Mouse (Mus musculus): Measurements from ENCODE around the gene Cped1. TPM values are rescaled to one million over a fixed set of nuclear protein-coding genes. Genes with fewer than 3 reads are reported as not detected.

Gene Cped1
- total and polyA plus RNA-seq, 3 experiments = 0.22 TPM; not detected in 2

GRCm38 (mm10) chr6:22102752-22103151 is 117.0 kb downstream of the Cped1 start:
- H3K4me3 ChIP-seq (ENCODE audit: low read depth, low read length) = no peak overlapping the region
- no peaks in the 10 kb centered on the region for H3K36me3 ChIP-seq (replicated peaks)
- H3K4me1 ChIP-seq (ENCODE audit: insufficient read depth, low read depth, low read length) = no peaks in the 10 kb centered on the region
- peaks cover 3% of the 10 kb centered on the region; the same call in 1 of the 2 replicates for H3K27me3 ChIP-seq (ENCODE audit: insufficient read depth, low read length)
- DNase-seq (ENCODE audit: low spot score) (no peak), ATAC-seq (ENCODE audit: extremely low read depth, insufficient number of reproducible peaks, low FRiP score, poor library complexity, severe bottlenecking) (no peak)
- TF ChIP-seq TAL1 (conservative IDR thresholded peaks at IDR 0.05; ENCODE audit: low read depth, low read length) (no peak), GATA1 (IDR thresholded peaks at IDR 0.05; ENCODE audit: borderline replicate concordance, low read length) (no peak), CTCF (IDR thresholded peaks at IDR 0.05; ENCODE audit: low read depth, low read length) (no peak), POLR2AphosphoS5 (IDR thresholded peaks at IDR 0.05; ENCODE audit: insufficient replicate concordance, low read depth, low read length) (no peak), GATA2 (IDR thresholded peaks at IDR 0.05; ENCODE audit: borderline replicate concordance, low read depth, low read length) (no peak)
- no peaks in the 10 kb centered on the region for H3K9me3 ChIP-seq (replicated peaks)

- no peak for DNase-seq (ENCODE audit: low spot score)
- Histone ChIP-seq H3K36me3 (replicated peaks) (no peaks in the 10 kb centered on the region), H3K4me3 (ENCODE audit: low read depth, low read length) (no peak overlapping the region), H3K4me1 (ENCODE audit: insufficient read depth, low read depth, low read length) (no peaks in the 10 kb centered on the region), H3K9me3 (replicated peaks) (no peaks in the 10 kb centered on the region), H3K27me3 (ENCODE audit: insufficient read depth, low read length) (peaks cover 3% of the 10 kb centered on the region; the same call in 1 of the 2 replicates)
- no peak for ATAC-seq (ENCODE audit: extremely low read depth, insufficient number of reproducible peaks, low FRiP score, poor library complexity, severe bottlenecking)
- TF ChIP-seq TAL1 (conservative IDR thresholded peaks at IDR 0.05; ENCODE audit: low read depth, low read length) (no peak), POLR2AphosphoS5 (IDR thresholded peaks at IDR 0.05; ENCODE audit: insufficient replicate concordance, low read depth, low read length) (no peak), GATA1 (IDR thresholded peaks at IDR 0.05; ENCODE audit: borderline replicate concordance, low read length) (no peak), CTCF (IDR thresholded peaks at IDR 0.05; ENCODE audit: low read depth, low read length) (no peak), GATA2 (IDR thresholded peaks at IDR 0.05; ENCODE audit: borderline replicate concordance, low read depth, low read length) (no peak)
Measured at GRCm38 (mm10) chr6:22103713-22104112, 118.0 kb downstream of the Cped1 start.

- Histone ChIP-seq H3K4me3 (ENCODE audit: low read depth, low read length) (no peak overlapping the region), H3K27me3 (ENCODE audit: insufficient read depth, low read length) (peaks cover 3% of the 10 kb centered on the region; the same call in 1 of the 2 replicates), H3K36me3 (replicated peaks) (no peaks in the 10 kb centered on the region), H3K4me1 (ENCODE audit: insufficient read depth, low read depth, low read length) (no peaks in the 10 kb centered on the region), H3K9me3 (replicated peaks) (no peaks in the 10 kb centered on the region)
- DNase-seq (ENCODE audit: low spot score) = no peak
- no peak for TF ChIP-seq GATA1 (IDR thresholded peaks at IDR 0.05; ENCODE audit: borderline replicate concordance, low read length)
- TF ChIP-seq CTCF (IDR thresholded peaks at IDR 0.05; ENCODE audit: low read depth, low read length) = no peak
- TF ChIP-seq TAL1 (conservative IDR thresholded peaks at IDR 0.05; ENCODE audit: low read depth, low read length) = no peak
- no peak for TF ChIP-seq POLR2AphosphoS5 (IDR thresholded peaks at IDR 0.05; ENCODE audit: insufficient replicate concordance, low read depth, low read length)
- no peak for TF ChIP-seq GATA2 (IDR thresholded peaks at IDR 0.05; ENCODE audit: borderline replicate concordance, low read depth, low read length)
- no peak for ATAC-seq (ENCODE audit: extremely low read depth, insufficient number of reproducible peaks, low FRiP score, poor library complexity, severe bottlenecking)
Measured at GRCm38 (mm10) chr6:22104211-22104610, 118.5 kb downstream of the Cped1 start.

GRCm38 (mm10) chr6:22114079-22114478 is 128.4 kb downstream of the Cped1 start:
- H3K4me1 ChIP-seq (ENCODE audit: insufficient read depth, low read depth, low read length) = no peaks in the 10 kb centered on the region
- H3K36me3 ChIP-seq (replicated peaks) = no peaks in the 10 kb centered on the region
- ATAC-seq (ENCODE audit: extremely low read depth, insufficient number of reproducible peaks, low FRiP score, poor library complexity, severe bottlenecking) (no peak), DNase-seq (ENCODE audit: low spot score) (no peak)
- H3K9me3 ChIP-seq (replicated peaks) = no peaks in the 10 kb centered on the region
- H3K27me3 ChIP-seq (ENCODE audit: insufficient read depth, low read length) = no peaks in the 10 kb centered on the region
- no peak for TF ChIP-seq TAL1 (conservative IDR thresholded peaks at IDR 0.05; ENCODE audit: low read depth, low read length)
- no peak for TF ChIP-seq GATA1 (IDR thresholded peaks at IDR 0.05; ENCODE audit: borderline replicate concordance, low read length)
- TF ChIP-seq GATA2 (IDR thresholded peaks at IDR 0.05; ENCODE audit: borderline replicate concordance, low read depth, low read length) = no peak
- H3K4me3 ChIP-seq (ENCODE audit: low read depth, low read length) = no peak overlapping the region

- Histone ChIP-seq H3K36me3 (replicated peaks) (no peaks in the 10 kb centered on the region), H3K27me3 (ENCODE audit: insufficient read depth, low read length) (no peaks in the 10 kb centered on the region), H3K9me3 (replicated peaks) (no peaks in the 10 kb centered on the region), H3K4me3 (ENCODE audit: low read depth, low read length) (no peak overlapping the region), H3K4me1 (ENCODE audit: insufficient read depth, low read depth, low read length) (no peaks in the 10 kb centered on the region)
- TF ChIP-seq POLR2AphosphoS5 (IDR thresholded peaks at IDR 0.05; ENCODE audit: insufficient replicate concordance, low read depth, low read length) = no peak
- no peak for TF ChIP-seq TAL1 (conservative IDR thresholded peaks at IDR 0.05; ENCODE audit: low read depth, low read length)
- TF ChIP-seq GATA2 (IDR thresholded peaks at IDR 0.05; ENCODE audit: borderline replicate concordance, low read depth, low read length) = no peak
- TF ChIP-seq GATA1 (IDR thresholded peaks at IDR 0.05; ENCODE audit: borderline replicate concordance, low read length) = no peak
- TF ChIP-seq CTCF (IDR thresholded peaks at IDR 0.05; ENCODE audit: low read depth, low read length) = no peak
- no peak for ATAC-seq (ENCODE audit: extremely low read depth, insufficient number of reproducible peaks, low FRiP score, poor library complexity, severe bottlenecking)
- no peak for DNase-seq (ENCODE audit: low spot score)
Measured at GRCm38 (mm10) chr6:22116679-22117078, 131.0 kb downstream of the Cped1 start.

GRCm38 (mm10) chr6:22122080-22122479 is 136.4 kb downstream of the Cped1 start:
- H3K36me3 ChIP-seq (replicated peaks) = no peaks in the 10 kb centered on the region
- no peak overlapping the region for H3K4me3 ChIP-seq (ENCODE audit: low read depth, low read length)
- ATAC-seq (ENCODE audit: extremely low read depth, insufficient number of reproducible peaks, low FRiP score, poor library complexity, severe bottlenecking) (no peak), DNase-seq (ENCODE audit: low spot score) (no peak)
- H3K27me3 ChIP-seq (ENCODE audit: insufficient read depth, low read length) = no peaks in the 10 kb centered on the region
- TF ChIP-seq GATA1 (IDR thresholded peaks at IDR 0.05; ENCODE audit: borderline replicate concordance, low read length) = no peak
- TF ChIP-seq CTCF (IDR thresholded peaks at IDR 0.05; ENCODE audit: low read depth, low read length) = no peak
- no peak for TF ChIP-seq POLR2AphosphoS5 (IDR thresholded peaks at IDR 0.05; ENCODE audit: insufficient replicate concordance, low read depth, low read length)
- no peak for TF ChIP-seq GATA2 (IDR thresholded peaks at IDR 0.05; ENCODE audit: borderline replicate concordance, low read depth, low read length)
- no peak for TF ChIP-seq TAL1 (conservative IDR thresholded peaks at IDR 0.05; ENCODE audit: low read depth, low read length)
- no peaks in the 10 kb centered on the region for H3K9me3 ChIP-seq (replicated peaks)
- H3K4me1 ChIP-seq (ENCODE audit: insufficient read depth, low read depth, low read length) = no peaks in the 10 kb centered on the region
